Mouse (Mus musculus): ENCODE data around the gene Vmn1r28.
"Not testable (repeated sequence)": the region's sequence is repeated elsewhere in the genome, so short reads cannot be mapped to it uniquely, and the experiment has no call there.

Vmn1r28 gene

GRCm38 (mm10) chr6:58261737-58262136 lies at the start of gene Vmn1r28:
Vmn1r28 (plus strand) TSS chr6:58262037.
- no peak for DNase-seq

GRCm38 (mm10) chr6:58216119-58216518 lies 45.7 kb upstream of the Vmn1r28 start:
- no peak for DNase-seq

- DNase-seq = no peak
Measured at GRCm38 (mm10) chr6:58218721-58219120, 43.1 kb upstream of the Vmn1r28 start, which contains the start of gene Vmn1r27. Vmn1r27 (minus strand) TSS chr6:58218821.

- not testable (repeated sequence) for DNase-seq
Measured at GRCm38 (mm10) chr6:58279661-58280060, 17.8 kb downstream of the Vmn1r28 start.

- no peak for DNase-seq
Measured at GRCm38 (mm10) chr6:58292201-58292600, 30.4 kb downstream of the Vmn1r28 start.

- DNase-seq = not testable (repeated sequence)
Measured at GRCm38 (mm10) chr6:58298511-58298910, 36.7 kb downstream of the Vmn1r28 start.

- DNase-seq = no peak
Measured at GRCm38 (mm10) chr6:58301249-58301648, 39.4 kb downstream of the Vmn1r28 start, which contains the start of gene Vmn1r29. Vmn1r29 (plus strand) TSS chr6:58301549.
